Mouse (Mus musculus) heart, postnatal 0 days (tissue): Measurements from ENCODE around the gene Mta3.
"Not testable (repeated sequence)": the region's sequence is repeated elsewhere in the genome, so short reads cannot be mapped to it uniquely, and the experiment has no call there.

Source experiments
- CTCF ChIP-seq: IDR thresholded peaks from 2 replicates; pipeline ENCODE4 v1.5.1; 2016; ENCODE audit warnings: antibody characterized with exemption, control low read depth, low read depth
- EP300 ChIP-seq: IDR thresholded peaks from 2 replicates; pipeline ENCODE4 v1.6.1; 2016; ENCODE audit warnings: antibody characterized with exemption, low read depth

DNA sequence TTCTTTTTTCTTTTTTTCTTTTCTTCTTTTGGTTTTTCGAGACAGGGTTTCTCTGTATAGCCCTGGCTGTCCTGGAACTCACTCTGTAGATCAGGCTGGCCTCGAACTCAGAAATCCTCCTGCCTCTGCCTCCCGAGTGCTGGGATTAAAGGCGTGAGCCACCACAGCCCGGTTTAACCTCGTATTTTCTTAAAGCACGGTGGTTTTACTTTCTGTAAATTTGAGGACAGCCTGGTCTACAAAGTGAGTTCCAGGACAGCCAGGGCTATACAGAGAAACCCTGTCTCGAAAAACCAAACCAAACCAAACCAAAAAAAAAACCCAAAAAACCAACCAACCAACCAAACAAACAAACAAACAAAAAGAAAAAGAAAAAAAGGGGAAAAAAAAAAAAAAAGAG lies 155.0 kb downstream of the Mta3 start:
- not testable (repeated sequence) for TF ChIP-seq CTCF, EP300
